Mouse (Mus musculus) stomach, postnatal 0 days (tissue): ENCODE data around the gene Zfp786. TPM values are rescaled to one million over a fixed set of nuclear protein-coding genes. Genes with fewer than 3 reads are reported as not detected.

Experiments used
- ATAC-seq: fragments of 200-750 bp; cut with Nextera tagmentation; 2 replicates; pipeline ENCODE4 v1.8.0; 2017; ENCODE audit not compliant: low FRiP score, low TSS enrichment
- DNase-seq: peaks from one replicate; pipeline ENCODE4 v3.0.0-alpha.2; 2016; ENCODE audit warnings: low spot score
- H3K27ac ChIP-seq: fragments of 300-500 bp; sonication (generic); replicated peaks from 2 replicates; pipeline ENCODE4 v1.5.1; 2014; ENCODE audit warnings: mild to moderate bottlenecking, control low read depth
- H3K27me3 ChIP-seq: fragments of 300-500 bp; sonication (generic); 2 replicates; pipeline ENCODE4 v1.6.1; 2014; ENCODE audit warnings: low read length; ENCODE audit not compliant: control insufficient read depth, insufficient read depth
- H3K36me3 ChIP-seq: fragments of 300-500 bp; sonication (generic); 2 replicates; pipeline ENCODE4 v1.6.1; 2014; ENCODE audit warnings: low read length, mixed read lengths; ENCODE audit not compliant: control insufficient read depth, insufficient read depth
- H3K4me1 ChIP-seq: fragments of 300-500 bp; sonication (generic); replicated peaks from 2 replicates; pipeline ENCODE4 v1.6.1; 2014; ENCODE audit warnings: antibody characterized with exemption; ENCODE audit not compliant: control insufficient read depth, insufficient read depth
- H3K4me2 ChIP-seq: fragments of 300-500 bp; sonication (generic); replicated peaks from 2 replicates; pipeline ENCODE4 v1.6.1; 2014; ENCODE audit warnings: low read depth, mild to moderate bottlenecking, control low read depth, moderate library complexity
- H3K4me3 ChIP-seq: fragments of 300-500 bp; sonication (generic); 2 replicates; pipeline ENCODE4 v1.5.1; 2014; ENCODE audit warnings: low read depth, low read length, control low read depth
- H3K9ac ChIP-seq: fragments of 300-500 bp; sonication (generic); 2 replicates; pipeline ENCODE4 v1.6.1; 2014; ENCODE audit warnings: mild to moderate bottlenecking, low read length, control low read depth, mixed read lengths
- H3K9me3 ChIP-seq: fragments of 300-500 bp; sonication (generic); 2 replicates; pipeline ENCODE4 v1.6.1; 2016; ENCODE audit warnings: low read length; ENCODE audit not compliant: control insufficient read depth
- CTCF ChIP-seq: IDR thresholded peaks from 2 replicates; pipeline ENCODE4 v1.5.1; 2016; ENCODE audit warnings: antibody characterized with exemption, low read depth, mild to moderate bottlenecking, moderate library complexity
- EP300 ChIP-seq: optimal IDR thresholded peaks from 2 replicates; pipeline ENCODE3; 2016; ENCODE audit warnings: antibody characterized with exemption
- WGBS: fragments of 180-500 bp; shearing (Covaris S2); extraction: QIAGEN DNeasy Blood & Tissue Kit; methylation state at CpG from one replicate; pipeline ENCODE4 v1.1.7; 2014; 5-methylcytosine and 5-hydroxymethylcytosine counted together
- polyA plus RNA-seq: library from polyadenylated mRNA; unstranded; fragments of >200 nt; fragmentation: Nextera tagmentation; extraction: Ambion mirVana; gene quantifications from 2 replicates; pipeline ENCODE4 v1.2.1, GENCODE M21; 2015

Zfp786 gene
- polyA plus RNA-seq, 1 experiment from 2014 or later, result 1.1 TPM

DNA sequence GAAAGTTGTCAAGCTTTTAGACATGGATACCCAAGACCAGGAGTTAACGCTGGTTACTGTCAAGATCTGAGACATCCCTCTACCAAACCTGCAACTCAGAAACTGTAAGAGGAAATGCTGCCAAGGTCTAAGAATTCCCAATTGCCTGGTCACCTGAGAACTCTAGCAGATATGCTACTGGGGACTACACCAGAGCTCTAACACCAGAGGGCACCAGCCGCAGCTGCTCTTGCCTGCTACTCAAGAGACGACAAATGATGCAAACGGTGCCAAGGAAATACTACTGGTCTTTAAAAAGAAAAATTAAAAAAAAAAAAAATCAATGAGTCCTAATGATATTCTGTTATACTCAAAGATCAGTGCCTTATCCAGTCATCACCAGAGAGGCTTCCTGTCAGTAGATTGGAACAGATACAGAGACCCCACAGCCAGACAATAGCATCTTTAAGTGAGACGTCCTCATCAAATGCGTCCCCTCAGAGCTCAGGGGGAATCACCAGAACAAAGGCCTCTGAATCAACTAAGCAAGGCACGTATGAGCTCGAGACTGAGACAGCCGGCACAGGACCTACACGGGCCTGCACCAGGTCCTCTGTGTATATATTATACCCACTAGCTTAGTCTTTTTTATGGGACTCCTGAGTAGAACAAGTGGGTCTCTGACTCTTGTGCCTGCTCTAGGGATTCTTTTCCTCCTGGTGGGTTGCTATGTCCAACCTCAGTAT, 36.4 kb downstream of the Zfp786 start:
- H3K4me1 ChIP-seq, result no peaks in the 10 kb centered on the region
- no peaks in the 10 kb centered on the region for H3K27me3 ChIP-seq
- no peak overlapping the region for H3K4me2 ChIP-seq
- H3K9me3 ChIP-seq, result no peaks in the 10 kb centered on the region
- WGBS, result 63% methylated on average over 10 of the region's 10 CpGs
- no peak overlapping the region for H3K9ac ChIP-seq
- H3K4me3 ChIP-seq, result no peak overlapping the region
- H3K36me3 ChIP-seq, result peaks cover 11% of the 10 kb centered on the region
- 0 out of 2 replicates have a peak overlapping the region, but pooled peaks have one; percentile 41 for H3K27ac ChIP-seq
- ATAC-seq (no peak), DNase-seq (peak; percentile 62)
- TF ChIP-seq EP300 (no peak), CTCF (peak; percentile 71)

- Histone ChIP-seq H3K36me3 (peaks cover 11% of the 10 kb centered on the region), H3K9me3 (no peaks in the 10 kb centered on the region), H3K27ac (peak overlapping the region; percentile 31; the same call in 1 of the 2 replicates), H3K9ac (no peak overlapping the region), H3K4me1 (no peaks in the 10 kb centered on the region), H3K4me3 (no peak overlapping the region), H3K27me3 (no peaks in the 10 kb centered on the region), H3K4me2 (no peak overlapping the region)
- 0 out of 2 replicates have a peak, but pooled peaks have one; percentile 16 for ATAC-seq
- no peak for DNase-seq
- WGBS, result 28% methylated on average over 5 of the region's 5 CpGs
- TF ChIP-seq CTCF (no peak), EP300 (no peak)
These were observed 37.4 kb downstream of the Zfp786 start for GRCm38 (mm10) chr6:47793284-47793683.

DNA sequence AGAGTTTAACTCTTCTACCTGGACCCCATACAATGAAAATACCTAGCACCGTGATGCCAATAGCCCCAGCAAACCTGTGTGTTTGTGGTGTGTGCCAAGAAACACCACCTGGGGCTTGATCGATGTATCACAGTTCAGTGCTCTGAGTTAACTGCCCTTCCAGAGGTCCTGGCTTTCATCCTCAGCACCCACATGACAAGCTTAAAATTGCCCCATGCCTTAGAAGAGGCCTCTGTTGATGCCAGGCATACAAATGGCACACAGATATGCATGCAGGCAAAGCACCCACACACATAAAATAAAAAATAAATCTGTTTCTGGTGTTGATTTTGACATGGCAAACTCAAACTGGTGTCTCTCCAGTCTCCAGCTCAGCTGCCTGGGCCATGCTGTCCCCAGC, 38.1 kb downstream of the Zfp786 start:
- 86% methylated on average over 2 of the region's 2 CpGs for WGBS
- no peak for ATAC-seq
- Histone ChIP-seq H3K27ac (0 out of 2 replicates have a peak overlapping the region, but pooled peaks have one; percentile 31), H3K9me3 (no peaks in the 10 kb centered on the region), H3K4me2 (no peak overlapping the region), H3K4me1 (no peaks in the 10 kb centered on the region), H3K36me3 (peaks cover 11% of the 10 kb centered on the region), H3K27me3 (no peaks in the 10 kb centered on the region), H3K9ac (no peak overlapping the region), H3K4me3 (no peak overlapping the region)
- DNase-seq, result no peak
- TF ChIP-seq CTCF, result no peak
- TF ChIP-seq EP300, result no peak

DNA sequence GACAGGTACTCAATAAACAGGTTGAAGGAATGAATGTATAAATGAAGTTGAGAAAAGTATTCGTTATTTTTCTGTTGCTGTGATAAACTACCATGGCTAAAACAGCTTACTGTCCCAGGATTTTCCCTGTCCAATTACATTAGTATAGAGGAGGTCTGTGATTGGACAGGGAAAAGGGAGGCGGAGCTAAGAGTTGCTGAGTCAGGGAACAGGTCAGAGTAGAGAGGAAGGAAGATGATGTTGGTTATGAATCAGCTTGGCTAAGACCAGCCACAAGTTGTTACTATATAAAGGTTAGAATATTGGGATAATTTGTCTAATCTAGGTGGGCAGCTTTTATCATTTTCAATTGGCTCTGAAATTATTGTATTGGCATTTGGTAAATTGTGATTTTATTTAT, 39.9 kb downstream of the Zfp786 start:
- no peaks in the 10 kb centered on the region for H3K9me3 ChIP-seq
- H3K36me3 ChIP-seq, result no peaks in the 10 kb centered on the region
- no peak overlapping the region for H3K27ac ChIP-seq
- H3K4me1 ChIP-seq, result no peaks in the 10 kb centered on the region
- no peak for TF ChIP-seq CTCF
- no peak for TF ChIP-seq EP300
- H3K27me3 ChIP-seq, result no peaks in the 10 kb centered on the region
- WGBS, result 44% methylated on average over 2 of the region's 2 CpGs
- 0 out of 2 replicates have a peak, but pooled peaks have one; percentile 37 for ATAC-seq
- H3K4me2 ChIP-seq, result no peak overlapping the region
- peak; percentile 67 for DNase-seq
- no peak overlapping the region for H3K4me3 ChIP-seq
- no peak overlapping the region for H3K9ac ChIP-seq

GRCm38 (mm10) chr6:47788821-47789220, 41.8 kb downstream of the Zfp786 start:
- Histone ChIP-seq H3K27me3 (no peaks in the 10 kb centered on the region), H3K9me3 (no peaks in the 10 kb centered on the region), H3K9ac (peak overlapping the region; percentile 68; the same call in 1 of the 2 replicates), H3K36me3 (no peaks in the 10 kb centered on the region), H3K27ac (peak overlapping the region; percentile 94), H3K4me1 (no peaks in the 10 kb centered on the region), H3K4me2 (peak overlapping the region; percentile 58), H3K4me3 (peak overlapping the region; percentile 39)
- no peak for DNase-seq
- 9% methylated on average over 3 of the region's 3 CpGs for WGBS
- TF ChIP-seq EP300 (no peak), CTCF (no peak)
- ATAC-seq, result no peak
